Mouse (Mus musculus): ENCODE measurements around the gene Sncb. TPM values are rescaled to one million over a fixed set of nuclear protein-coding genes. Genes with fewer than 3 reads are reported as not detected.

The Sncb gene
- polyA plus RNA-seq, 1 experiment from 2014 or later: 25.7 TPM

DNA sequence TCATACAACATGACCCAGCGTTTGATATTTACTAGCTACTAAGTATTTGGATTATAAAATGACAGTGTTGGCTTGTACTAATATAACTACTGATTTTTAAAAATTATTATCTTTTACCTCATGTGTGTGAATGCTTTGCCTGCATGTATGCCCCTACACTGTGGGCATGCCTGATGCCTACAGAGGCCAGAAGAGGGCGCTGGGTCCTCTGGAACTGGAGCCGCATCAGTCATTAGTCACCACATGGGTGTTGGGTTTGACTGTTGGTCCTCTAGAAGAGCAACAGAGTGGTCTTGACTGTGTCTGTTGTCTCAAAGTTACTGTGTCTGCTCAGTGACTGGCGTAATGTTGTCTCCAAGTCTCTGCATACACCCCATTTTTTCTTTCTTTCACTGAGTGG lies 52.0 kb downstream of the Sncb start:
- Histone ChIP-seq H3K4me3 (ENCODE audit: low read depth, low read length) (no peak overlapping the region), H3K27me3 (replicated peaks; ENCODE audit: control insufficient read depth, insufficient read depth, low read length) (no peaks in the 10 kb centered on the region), H3K4me1 (ENCODE audit: control insufficient read depth, insufficient read depth, low read length) (no peaks in the 10 kb centered on the region), H3K27ac (ENCODE audit: low read depth, low read length) (no peak overlapping the region), H3K9ac (ENCODE audit: low read length) (no peak overlapping the region), H3K36me3 (ENCODE audit: control insufficient read depth, insufficient read depth, low read length) (no peaks in the 10 kb centered on the region), H3K4me2 (ENCODE audit: low read length) (no peak overlapping the region), H3K9me3 (replicated peaks; ENCODE audit: control insufficient read depth, low read length) (no peaks in the 10 kb centered on the region)
- 41% methylated on average over 4 of the region's 4 CpGs for WGBS
- DNase-seq (ENCODE audit: low spot score) (no peak), ATAC-seq (no peak)

DNA sequence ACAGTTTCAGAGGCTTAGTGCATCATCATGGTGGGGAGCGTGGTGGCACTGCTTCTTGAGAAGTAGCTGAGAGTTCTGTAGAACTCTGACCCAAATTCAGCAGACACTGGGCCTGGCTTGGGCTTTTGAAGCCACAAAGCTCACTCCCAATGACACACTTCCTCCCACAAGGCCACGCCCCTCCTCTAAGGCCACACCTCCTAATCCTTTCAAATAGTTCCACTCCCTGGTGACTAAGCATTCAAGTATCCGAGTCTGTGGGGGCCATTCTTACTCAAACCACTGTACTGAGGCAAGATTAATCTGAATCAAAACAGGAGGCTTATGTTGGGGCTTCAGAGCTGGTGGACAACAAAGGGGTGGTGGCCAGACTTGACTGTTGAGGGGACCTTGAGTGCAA lies 55.5 kb downstream of the Sncb start:
- DNase-seq (ENCODE audit: low spot score) (no peak), ATAC-seq (no peak)
- Histone ChIP-seq H3K36me3 (ENCODE audit: control insufficient read depth, insufficient read depth, low read length) (no peaks in the 10 kb centered on the region), H3K4me1 (ENCODE audit: control insufficient read depth, insufficient read depth, low read length) (no peaks in the 10 kb centered on the region), H3K9me3 (replicated peaks; ENCODE audit: control insufficient read depth, low read length) (no peaks in the 10 kb centered on the region), H3K9ac (ENCODE audit: low read length) (no peak overlapping the region), H3K27ac (ENCODE audit: low read depth, low read length) (no peak overlapping the region), H3K4me3 (ENCODE audit: low read depth, low read length) (no peak overlapping the region), H3K4me2 (ENCODE audit: low read length) (no peak overlapping the region), H3K27me3 (replicated peaks; ENCODE audit: control insufficient read depth, insufficient read depth, low read length) (no peaks in the 10 kb centered on the region)
- 84% methylated on average over 3 of the region's 3 CpGs for WGBS

Other genes starting within 250 kb of the Sncb start
- 259 and 289 TPM in 2 replicates for gene 4833439L19Rik, start 201.2 kb downstream of the Sncb start, polyA plus RNA-seq (2014; fragmentation: Nextera tagmentation; extraction: Ambion mirVana)
- gene Arl10, start 191.6 kb downstream of the Sncb start, polyA plus RNA-seq (2014; fragmentation: Nextera tagmentation; extraction: Ambion mirVana): 57.4 and 72.5 TPM in 2 replicates
- gene Nop16, start 176.5 kb downstream of the Sncb start, polyA plus RNA-seq (2014; fragmentation: Nextera tagmentation; extraction: Ambion mirVana): 31.4 and 38.8 TPM in 2 replicates
- gene Higd2a, start 176.4 kb downstream of the Sncb start, polyA plus RNA-seq (2014; fragmentation: Nextera tagmentation; extraction: Ambion mirVana): 213 and 245 TPM in 2 replicates
- gene Cltb, start 155.3 kb downstream of the Sncb start, polyA plus RNA-seq (2014; fragmentation: Nextera tagmentation; extraction: Ambion mirVana): 84.4 and 107 TPM in 2 replicates
- 90.3 and 93.9 TPM in 2 replicates for gene Faf2, start 144.8 kb downstream of the Sncb start, polyA plus RNA-seq (2014; fragmentation: Nextera tagmentation; extraction: Ambion mirVana)
- 73.5 and 86.4 TPM in 2 replicates for gene Rnf44, start 72.7 kb downstream of the Sncb start, polyA plus RNA-seq (2014; fragmentation: Nextera tagmentation; extraction: Ambion mirVana)
- 0.05 and 0.14 TPM in 2 replicates for gene Cdhr2, start 65.1 kb downstream of the Sncb start, polyA plus RNA-seq (2014; fragmentation: Nextera tagmentation; extraction: Ambion mirVana)
- gene Gprin1, start 16.7 kb downstream of the Sncb start, polyA plus RNA-seq (2014; fragmentation: Nextera tagmentation; extraction: Ambion mirVana): 16.8 and 17.4 TPM in 2 replicates
- gene Eif4e1b, start 17.4 kb upstream of the Sncb start, polyA plus RNA-seq (2014; fragmentation: Nextera tagmentation; extraction: Ambion mirVana): not detected in 2 replicates
- gene Tspan17, start 22.8 kb upstream of the Sncb start, polyA plus RNA-seq (2014; fragmentation: Nextera tagmentation; extraction: Ambion mirVana): 16.0 and 16.3 TPM in 2 replicates
- gene Unc5a, start 182.8 kb upstream of the Sncb start, polyA plus RNA-seq (2014; fragmentation: Nextera tagmentation; extraction: Ambion mirVana): 12.3 and 16.2 TPM in 2 replicates